Mouse (Mus musculus) midbrain, embryonic 16.5 days (tissue): ENCODE data around the gene Pbld1. TPM values are rescaled to one million over a fixed set of nuclear protein-coding genes. Genes with fewer than 3 reads are reported as not detected.

Experiments
- ATAC-seq: fragments of 200-750 bp; cut with Nextera tagmentation; 2 replicates; pipeline ENCODE4 v1.8.0; 2017; ENCODE audit warnings: moderate TSS enrichment
- H3K27ac ChIP-seq: fragments of 300-500 bp; sonication (generic); 2 replicates; pipeline ENCODE4 v1.5.1; 2014; ENCODE audit warnings: mild to moderate bottlenecking, low read length, mixed read lengths
- H3K27me3 ChIP-seq: fragments of 300-500 bp; sonication (generic); 2 replicates; pipeline ENCODE4 v1.6.1; 2014; ENCODE audit warnings: low read depth, low read length, mixed read lengths; ENCODE audit not compliant: control insufficient read depth, insufficient read depth
- H3K36me3 ChIP-seq: fragments of 300-500 bp; sonication (generic); 2 replicates; pipeline ENCODE4 v1.6.1; 2014; ENCODE audit warnings: mild to moderate bottlenecking, low read length, moderate library complexity, mixed read lengths; ENCODE audit not compliant: control insufficient read depth, insufficient read depth
- H3K4me1 ChIP-seq: fragments of 300-500 bp; sonication (generic); 2 replicates; pipeline ENCODE4 v1.6.1; 2014; ENCODE audit warnings: mild to moderate bottlenecking, low read length, mixed read lengths; ENCODE audit not compliant: control insufficient read depth, insufficient read depth
- H3K4me2 ChIP-seq: fragments of 300-500 bp; sonication (generic); 2 replicates; pipeline ENCODE4 v1.6.1; 2014; ENCODE audit warnings: mild to moderate bottlenecking, low read length, mixed read lengths
- H3K4me3 ChIP-seq: fragments of 300-500 bp; sonication (generic); 2 replicates; pipeline ENCODE4 v1.5.1; 2014; ENCODE audit warnings: low read depth, mild to moderate bottlenecking, low read length, moderate library complexity, mixed read lengths
- H3K9ac ChIP-seq: fragments of 300-500 bp; sonication (generic); 2 replicates; pipeline ENCODE4 v1.6.1; 2014; ENCODE audit warnings: low read depth, low read length, mixed read lengths
- H3K9me3 ChIP-seq: fragments of 300-500 bp; sonication (generic); replicated peaks from 2 replicates; pipeline ENCODE4 v1.6.1; 2014; ENCODE audit warnings: mild to moderate bottlenecking, low read length, mixed read lengths; ENCODE audit not compliant: control insufficient read depth, poor library complexity, severe bottlenecking
- WGBS: fragments of 180-500 bp; shearing (Covaris S2); extraction: QIAGEN DNeasy Blood & Tissue Kit; methylation state at CpG from one replicate; pipeline ENCODE4 v1.1.7; 2014; 5-methylcytosine and 5-hydroxymethylcytosine counted together
- polyA plus RNA-seq: library from polyadenylated mRNA; unstranded; fragments of >200 nt; fragmentation: Nextera tagmentation; extraction: Ambion mirVana; gene quantifications from 2 replicates; pipeline ENCODE4 v1.2.1, GENCODE M21; 2015

Pbld1 gene
- polyA plus RNA-seq, result 0.50 TPM in 2 replicates

DNA sequence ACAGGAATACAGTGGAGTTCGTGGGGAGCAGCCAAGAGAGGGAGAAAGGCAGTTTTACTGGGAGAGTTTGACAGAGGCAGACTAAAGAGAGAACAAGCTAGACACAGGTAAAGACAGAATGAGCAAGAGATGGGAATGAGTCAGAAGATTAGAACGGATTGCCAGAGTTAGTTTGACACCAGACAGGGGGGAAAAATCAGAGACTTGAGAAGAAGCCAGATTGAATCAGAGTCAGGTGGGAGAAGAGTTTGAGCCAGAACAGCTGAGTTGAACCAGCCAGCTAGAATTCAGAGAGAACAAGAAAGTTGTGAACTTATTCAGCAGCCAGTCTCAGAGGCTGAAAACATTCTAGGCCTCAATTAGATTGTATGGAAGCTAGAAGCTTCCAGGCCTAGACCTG is at the start of gene Pbld1:
Gene Pbld1, plus strand, starts transcription at position 301 of the 400 bp plus-strand sequence.
- Histone ChIP-seq H3K4me3 (no peak within 1 kb of the TSS), H3K27me3 (no peaks in the 10 kb centered on the region), H3K27ac (no peak within 1 kb of the TSS), H3K9ac (no peak within 1 kb of the TSS), H3K4me2 (no peak within 1 kb of the TSS), H3K4me1 (no peaks in the 10 kb centered on the region), H3K9me3 (no peaks in the 10 kb centered on the region), H3K36me3 (no peaks in the 10 kb centered on the region)
- ATAC-seq, result no peak
- WGBS, result 91% methylated on average over 2 of the region's 2 CpGs

DNA sequence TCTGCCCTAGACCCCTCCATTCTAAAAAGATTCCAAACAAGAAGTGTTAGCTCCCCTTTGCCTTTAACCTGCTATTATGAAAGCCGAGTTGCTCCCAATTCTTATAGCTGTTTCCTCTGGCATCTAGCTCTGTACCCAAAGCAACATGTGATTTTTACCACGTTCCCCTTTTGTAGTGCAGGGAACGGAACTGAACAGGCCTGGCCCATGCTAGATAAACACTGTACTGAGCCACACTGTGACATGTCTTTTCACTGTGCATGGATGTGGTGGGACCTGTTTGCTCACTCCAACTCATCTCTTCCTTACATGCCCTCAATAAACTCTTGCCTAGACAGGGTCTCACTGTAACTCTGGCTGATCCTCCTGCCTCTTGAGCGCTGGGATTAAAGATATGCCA is 49.7 kb upstream of the Pbld1 start:
- no peak overlapping the region for H3K4me2 ChIP-seq
- H3K27me3 ChIP-seq, result no peaks in the 10 kb centered on the region
- no peak overlapping the region for H3K9ac ChIP-seq
- H3K9me3 ChIP-seq, result no peaks in the 10 kb centered on the region
- 88% methylated on average over 4 of the region's 4 CpGs for WGBS
- no peak overlapping the region for H3K4me3 ChIP-seq
- H3K27ac ChIP-seq, result no peak overlapping the region
- no peaks in the 10 kb centered on the region for H3K4me1 ChIP-seq
- H3K36me3 ChIP-seq, result peaks cover 32% of the 10 kb centered on the region
- ATAC-seq, result peak; percentile 37; the same call in 1 of the 2 replicates

DNA sequence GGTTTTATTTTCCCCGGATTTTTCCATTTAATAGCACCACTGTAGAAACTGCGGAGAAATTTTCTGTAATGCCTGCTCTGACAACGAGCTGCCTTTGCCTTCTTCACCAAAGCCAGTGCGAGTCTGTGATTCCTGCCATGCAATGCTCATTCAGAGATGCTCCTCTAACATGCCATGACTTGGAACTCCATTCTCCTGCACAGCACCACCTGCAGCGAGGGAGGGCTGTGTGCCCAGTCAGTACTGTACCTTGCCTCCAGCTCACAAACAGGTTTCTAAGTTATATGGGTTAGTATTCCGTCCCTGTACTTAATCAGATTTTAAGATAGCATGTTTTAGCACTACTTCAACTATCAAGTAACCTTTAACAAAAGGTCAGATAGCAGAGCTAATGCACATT is 48.4 kb upstream of the Pbld1 start:
- 87% methylated on average over 6 of the region's 6 CpGs for WGBS
- Histone ChIP-seq H3K27me3 (no peaks in the 10 kb centered on the region), H3K4me1 (no peaks in the 10 kb centered on the region), H3K27ac (no peak overlapping the region), H3K4me2 (no peak overlapping the region), H3K4me3 (no peak overlapping the region), H3K9me3 (no peaks in the 10 kb centered on the region), H3K36me3 (peaks cover 38% of the 10 kb centered on the region), H3K9ac (no peak overlapping the region)
- no peak for ATAC-seq

DNA sequence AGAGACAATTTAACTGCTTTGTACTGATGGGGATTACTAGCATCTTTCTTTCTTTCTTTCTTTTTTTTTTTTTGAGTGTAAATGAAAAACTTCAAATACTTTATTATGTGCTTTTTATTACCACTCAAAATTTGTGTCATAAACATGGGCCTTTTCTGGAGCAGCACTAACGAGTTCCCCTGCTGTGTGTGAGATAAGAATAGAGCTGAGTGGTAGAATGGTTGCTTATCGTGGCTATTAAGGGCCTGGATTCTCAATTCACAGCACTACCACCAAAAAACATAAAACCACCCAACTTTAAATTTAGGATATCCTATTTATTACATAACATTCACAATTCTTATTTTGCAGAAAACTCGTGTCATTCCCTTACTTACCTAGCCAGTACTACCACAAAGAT is 46.5 kb upstream of the Pbld1 start:
- no peak overlapping the region for H3K4me2 ChIP-seq

DNA sequence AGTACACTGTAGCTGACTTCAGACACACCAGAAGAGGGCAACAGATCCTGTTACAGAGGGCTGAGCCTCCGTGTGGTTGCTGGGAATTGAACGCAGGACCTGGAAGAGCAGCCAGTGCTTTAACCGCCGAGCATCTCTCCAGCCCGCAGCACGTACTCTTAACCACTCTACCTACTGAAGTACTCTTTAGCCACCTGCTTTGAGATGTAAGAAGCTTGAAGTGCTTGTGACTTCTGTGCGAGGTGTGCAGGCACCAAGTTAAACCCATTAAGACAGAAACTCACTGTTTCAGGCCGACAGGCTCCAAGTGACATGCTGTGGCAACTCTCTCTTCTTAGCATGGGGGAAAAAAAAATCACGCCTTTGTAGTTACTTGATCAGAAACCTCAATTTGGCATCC is 45.8 kb upstream of the Pbld1 start:
- no peak for ATAC-seq
- Histone ChIP-seq H3K4me1 (peaks cover 4% of the 10 kb centered on the region), H3K27ac (no peak overlapping the region), H3K27me3 (no peaks in the 10 kb centered on the region), H3K36me3 (peaks cover 35% of the 10 kb centered on the region), H3K9me3 (no peaks in the 10 kb centered on the region), H3K9ac (no peak overlapping the region), H3K4me2 (no peak overlapping the region), H3K4me3 (no peak overlapping the region)
- 80% methylated on average over 9 of the region's 9 CpGs for WGBS

More for the DNA sequence above, 46.5 kb upstream of the Pbld1 start:
- Histone ChIP-seq H3K27ac (no peak overlapping the region), H3K4me3 (no peak overlapping the region), H3K9ac (no peak overlapping the region), H3K27me3 (no peaks in the 10 kb centered on the region), H3K9me3 (no peaks in the 10 kb centered on the region), H3K4me1 (no peaks in the 10 kb centered on the region; the same call in 1 of the 2 replicates), H3K36me3 (peaks cover 35% of the 10 kb centered on the region)
- no peak for ATAC-seq
- 78% methylated on average over 3 of the region's 3 CpGs for WGBS

DNA sequence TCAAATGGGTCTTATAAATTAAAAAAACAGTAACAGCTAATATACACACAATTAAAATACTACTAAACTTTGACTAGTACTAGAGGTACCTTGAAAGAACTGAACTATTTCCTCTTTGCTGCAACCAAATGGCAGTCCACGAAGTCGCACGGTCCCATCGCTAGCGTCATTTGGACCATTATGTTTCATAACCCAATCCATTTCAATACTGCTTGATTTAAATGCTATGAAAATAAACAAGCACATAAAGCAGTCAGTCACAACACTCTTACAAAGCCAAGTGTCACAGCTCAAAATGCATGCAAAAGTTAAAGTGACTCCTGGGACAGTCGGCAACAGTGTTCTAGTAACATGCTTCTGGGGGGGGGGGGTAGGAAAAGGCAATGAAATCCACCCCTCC is 40.7 kb upstream of the Pbld1 start:
- ATAC-seq, result no peak

DNA sequence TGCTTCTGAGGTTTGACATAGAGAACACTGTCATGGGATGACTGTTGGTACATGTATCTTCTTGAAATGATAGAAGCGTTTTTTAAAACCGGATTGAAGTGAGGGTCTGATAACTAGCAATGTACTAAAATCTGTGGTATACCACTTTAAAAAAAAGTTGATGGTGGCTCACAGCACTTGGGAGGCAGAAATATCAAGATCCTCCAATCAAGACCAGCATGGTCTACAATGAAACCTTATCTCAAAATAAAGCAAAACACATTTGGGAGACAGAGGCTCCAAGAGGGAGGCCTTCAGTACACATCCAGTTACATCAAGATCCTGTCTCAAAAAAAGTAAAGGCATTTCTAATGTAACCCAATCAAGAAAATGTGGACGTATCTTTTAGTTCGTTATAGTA is 38.3 kb upstream of the Pbld1 start:
- Histone ChIP-seq H3K4me2 (peak overlapping the region; percentile 71), H3K36me3 (peaks cover 3% of the 10 kb centered on the region; the same call in 1 of the 2 replicates), H3K27me3 (no peaks in the 10 kb centered on the region), H3K4me1 (peaks cover 47% of the 10 kb centered on the region), H3K4me3 (peak overlapping the region; percentile 96), H3K27ac (no peak overlapping the region), H3K9ac (peak overlapping the region; percentile 98; the same call in 1 of the 2 replicates), H3K9me3 (no peaks in the 10 kb centered on the region)
- 25% methylated on average over 4 of the region's 4 CpGs for WGBS
- ATAC-seq, result no peak

More for the DNA sequence above, 40.7 kb upstream of the Pbld1 start:
- no peak overlapping the region for H3K4me3 ChIP-seq
- H3K36me3 ChIP-seq, result peaks cover 11% of the 10 kb centered on the region
- H3K27ac ChIP-seq, result no peak overlapping the region
- H3K4me1 ChIP-seq, result peaks cover 31% of the 10 kb centered on the region
- WGBS, result 80% methylated on average over 6 of the region's 6 CpGs
- no peaks in the 10 kb centered on the region for H3K27me3 ChIP-seq
- H3K4me2 ChIP-seq, result no peak overlapping the region
- no peak overlapping the region for H3K9ac ChIP-seq
- no peaks in the 10 kb centered on the region for H3K9me3 ChIP-seq

DNA sequence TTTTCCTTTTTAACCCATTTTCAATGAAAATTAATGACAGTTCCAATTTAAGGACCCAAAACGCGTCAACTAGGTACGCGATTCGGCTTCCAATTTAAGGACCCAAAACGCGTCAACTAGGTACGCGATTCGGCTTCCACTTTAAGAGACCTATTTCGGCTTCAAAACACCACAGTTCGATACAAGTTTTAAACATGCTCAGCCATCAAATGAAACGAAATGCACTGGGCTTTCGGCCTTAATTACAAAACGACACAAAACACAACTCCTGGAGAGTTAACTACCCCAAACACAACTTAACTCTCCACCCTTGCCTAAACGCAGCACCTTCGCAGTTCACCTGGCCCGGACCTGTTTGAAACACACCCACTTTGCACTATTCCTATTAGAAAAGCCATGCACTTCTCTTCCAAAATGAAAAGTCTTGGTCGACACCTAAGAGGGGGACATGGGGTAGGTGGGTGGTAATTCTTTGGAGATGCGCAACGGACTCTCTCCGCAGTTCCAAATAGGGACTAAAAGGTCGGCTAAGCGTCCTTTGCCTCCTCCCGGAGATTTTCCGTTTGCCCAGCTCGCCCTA is 37.3 kb upstream of the Pbld1 start:
- Histone ChIP-seq H3K27ac (peak overlapping the region; percentile 100), H3K4me1 (peaks cover 55% of the 10 kb centered on the region), H3K36me3 (peaks cover 3% of the 10 kb centered on the region; the same call in 1 of the 2 replicates), H3K9me3 (no peaks in the 10 kb centered on the region), H3K4me2 (peak overlapping the region; percentile 71), H3K4me3 (peak overlapping the region; percentile 96), H3K9ac (peak overlapping the region; percentile 98), H3K27me3 (no peaks in the 10 kb centered on the region)
- no peak for ATAC-seq
- under 1% methylated on average over 27 of the region's 27 CpGs for whole genome bisulfite sequencing

DNA sequence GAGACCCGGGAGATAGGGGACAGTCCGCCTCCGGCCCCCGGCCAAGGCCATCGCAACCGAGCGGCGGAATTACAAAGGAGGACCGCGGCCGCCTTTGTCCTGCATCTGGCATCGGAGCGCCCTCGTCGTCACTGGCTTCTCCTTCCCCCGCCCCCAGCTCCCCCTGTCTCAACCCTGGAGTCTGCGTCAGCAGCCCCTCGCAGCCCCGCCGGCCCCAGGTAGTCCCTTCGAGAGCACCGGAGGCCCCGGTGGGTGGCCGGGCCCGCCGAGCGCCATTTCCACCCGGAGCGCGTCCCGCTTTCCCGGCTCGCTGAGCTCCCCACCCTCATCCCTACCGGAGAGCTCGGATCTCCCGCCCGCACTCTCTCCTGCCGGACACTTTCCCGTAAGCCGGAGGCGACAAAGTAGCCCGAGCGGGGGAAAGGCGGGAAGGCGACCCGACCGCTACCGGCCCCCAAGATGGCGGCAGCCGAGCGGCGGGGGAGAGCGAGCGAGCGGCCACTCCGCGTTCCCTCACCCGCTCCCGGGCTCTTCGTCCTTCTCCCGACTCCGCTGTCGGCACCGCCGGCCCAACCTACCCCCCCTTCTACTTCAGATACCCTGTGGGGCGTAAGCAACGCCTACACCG is 36.7 kb upstream of the Pbld1 start:
- Histone ChIP-seq H3K27ac (peak overlapping the region; percentile 100), H3K36me3 (no peaks in the 10 kb centered on the region), H3K9me3 (no peaks in the 10 kb centered on the region), H3K27me3 (no peaks in the 10 kb centered on the region), H3K4me3 (peak overlapping the region; percentile 96), H3K4me2 (peak overlapping the region; percentile 71), H3K9ac (peak overlapping the region; percentile 98), H3K4me1 (peaks cover 55% of the 10 kb centered on the region)
- ATAC-seq, result peak; percentile 46
- WGBS, result under 1% methylated on average over 66 of the region's 68 CpGs
